Mouse (Mus musculus) C2C12 (cell line): ENCODE results near the gene Lrrc30. TPM values are rescaled to one million over a fixed set of nuclear protein-coding genes. Genes with fewer than 3 reads are reported as not detected.

Source experiments
- H3K27me3 ChIP-seq: one replicate; pipeline ENCODE4 v1.6.1; 2011; ENCODE audit not compliant: control insufficient read depth, insufficient read depth, insufficient read length
- H3K36me3 ChIP-seq: one replicate; pipeline ENCODE4 v1.6.1; 2011; ENCODE audit not compliant: control insufficient read depth, insufficient read depth
- H3K4me3 ChIP-seq: one replicate; pipeline ENCODE4 v1.5.1; 2011; ENCODE audit warnings: mild to moderate bottlenecking, control low read depth; ENCODE audit not compliant: poor library complexity, insufficient read depth, severe bottlenecking
- H3K79me2 ChIP-seq: one replicate; pipeline ENCODE4 v1.6.1; 2011; ENCODE audit not compliant: control insufficient read depth, insufficient read depth
- H3K79me3 ChIP-seq: one replicate; pipeline ENCODE4 v1.6.1; 2011; ENCODE audit warnings: low read depth, control low read depth
- H3ac ChIP-seq: one replicate; pipeline ENCODE3; 2011; ENCODE audit warnings: low read depth; ENCODE audit not compliant: control insufficient read depth, insufficient read length
- CEBPB ChIP-seq: IDR thresholded peaks from one replicate; pipeline ENCODE4 v1.6.1; 2011; ENCODE audit warnings: low read depth, mild to moderate bottlenecking, control low read depth, moderate library complexity
- CTCF ChIP-seq: IDR thresholded peaks from one replicate; pipeline ENCODE4 v1.5.1; 2011; ENCODE audit not compliant: control insufficient read depth, insufficient read depth, insufficient read length
- FOSL1 ChIP-seq: IDR thresholded peaks from one replicate; pipeline ENCODE4 v1.8.0; 2011; ENCODE audit warnings: mild to moderate bottlenecking, low read length; ENCODE audit not compliant: poor library complexity, insufficient read depth, severe bottlenecking
- MAX ChIP-seq: IDR thresholded peaks from one replicate; pipeline ENCODE4 v1.6.1; 2011; ENCODE audit warnings: mild to moderate bottlenecking, control low read depth
- MYOD1 ChIP-seq: IDR thresholded peaks from one replicate; pipeline ENCODE4 v1.6.1; 2011; ENCODE audit warnings: low read depth; ENCODE audit not compliant: control insufficient read depth, insufficient read length
- MYOG ChIP-seq: IDR thresholded peaks from one replicate; pipeline ENCODE4 v1.6.1; 2011; ENCODE audit not compliant: control insufficient read depth, insufficient read length; ENCODE audit errors: extremely low read depth
- USF1 ChIP-seq: IDR thresholded peaks from one replicate; pipeline ENCODE4 v1.6.1; 2011; ENCODE audit warnings: low read depth, mild to moderate bottlenecking, control low read depth, moderate library complexity
- polyA plus RNA-seq: library from polyadenylated mRNA; unstranded; fragments of >200 nt; fragmentation: generic; extraction: Trizol; gene quantifications from one replicate; pipeline ENCODE4 v1.2.1, GENCODE M21; 2012; ENCODE audit warnings: missing spikeins

Gene Lrrc30
- polyA plus RNA-seq, 1 experiment: 0.25 TPM

GRCm38 (mm10) chr17:67629211-67629657 lies 3.3 kb downstream of the Lrrc30 start:
- Histone ChIP-seq H3K79me2 (no peaks in the 10 kb centered on the region), H3K4me3 (no peak overlapping the region), H3K79me3 (no peaks in the 10 kb centered on the region), H3ac (no peak overlapping the region), H3K27me3 (no peaks in the 10 kb centered on the region), H3K36me3 (no peaks in the 10 kb centered on the region)
- TF ChIP-seq MYOD1 (peak; percentile 81), MAX (no peak), MYOG (no peak), USF1 (peak; percentile 57), CEBPB (no peak), CTCF (no peak)

- no peaks in the 10 kb centered on the region for H3K79me2 ChIP-seq
- H3ac ChIP-seq: no peak overlapping the region
- H3K36me3 ChIP-seq: no peaks in the 10 kb centered on the region
- no peaks in the 10 kb centered on the region for H3K27me3 ChIP-seq
- H3K4me3 ChIP-seq: no peak overlapping the region
- no peaks in the 10 kb centered on the region for H3K79me3 ChIP-seq
- no peak for TF ChIP-seq MYOD1
- no peak for TF ChIP-seq USF1
- TF ChIP-seq MYOG: no peak
Measured at GRCm38 (mm10) chr17:67628475-67628874, 4.0 kb downstream of the Lrrc30 start.

GRCm38 (mm10) chr17:67625431-67625830 lies 7.1 kb downstream of the Lrrc30 start:
- Histone ChIP-seq H3K27me3 (no peaks in the 10 kb centered on the region), H3ac (no peak overlapping the region), H3K36me3 (no peaks in the 10 kb centered on the region), H3K79me3 (no peaks in the 10 kb centered on the region), H3K4me3 (no peak overlapping the region), H3K79me2 (no peaks in the 10 kb centered on the region)
- TF ChIP-seq MAX: peak; percentile 98
- TF ChIP-seq CEBPB: no peak
- TF ChIP-seq USF1: peak; percentile 93

GRCm38 (mm10) chr17:67619001-67619400 lies 13.5 kb downstream of the Lrrc30 start:
- H3K79me2 ChIP-seq: no peaks in the 10 kb centered on the region
- no peak overlapping the region for H3K4me3 ChIP-seq
- H3ac ChIP-seq: no peak overlapping the region
- no peaks in the 10 kb centered on the region for H3K36me3 ChIP-seq
- no peak for TF ChIP-seq CTCF
- TF ChIP-seq MYOD1: no peak
- TF ChIP-seq MAX: no peak
- no peak for TF ChIP-seq MYOG
- TF ChIP-seq FOSL1: no peak
- TF ChIP-seq USF1: no peak
- no peak for TF ChIP-seq CEBPB
- H3K27me3 ChIP-seq: no peaks in the 10 kb centered on the region
- H3K79me3 ChIP-seq: no peaks in the 10 kb centered on the region

- Histone ChIP-seq H3K79me3 (no peaks in the 10 kb centered on the region), H3K36me3 (no peaks in the 10 kb centered on the region), H3ac (no peak overlapping the region), H3K27me3 (no peaks in the 10 kb centered on the region), H3K79me2 (no peaks in the 10 kb centered on the region), H3K4me3 (no peak overlapping the region)
- TF ChIP-seq MYOG (no peak), MYOD1 (no peak), CTCF (no peak), MAX (no peak), USF1 (no peak), CEBPB (no peak), FOSL1 (no peak)
Measured at GRCm38 (mm10) chr17:67614381-67614780, 18.1 kb downstream of the Lrrc30 start.

GRCm38 (mm10) chr17:67612576-67612975 lies 19.9 kb downstream of the Lrrc30 start:
- Histone ChIP-seq H3K79me3 (no peaks in the 10 kb centered on the region), H3K4me3 (no peak overlapping the region), H3K27me3 (no peaks in the 10 kb centered on the region), H3ac (no peak overlapping the region), H3K79me2 (no peaks in the 10 kb centered on the region), H3K36me3 (no peaks in the 10 kb centered on the region)
- TF ChIP-seq MAX (no peak), CTCF (no peak), CEBPB (no peak), MYOD1 (no peak), USF1 (no peak), FOSL1 (no peak), MYOG (no peak)

- no peaks in the 10 kb centered on the region for H3K27me3 ChIP-seq
- H3K36me3 ChIP-seq: no peaks in the 10 kb centered on the region
- H3K79me2 ChIP-seq: no peaks in the 10 kb centered on the region
- no peak overlapping the region for H3ac ChIP-seq
- H3K79me3 ChIP-seq: no peaks in the 10 kb centered on the region
- no peak for TF ChIP-seq CTCF
- no peak for TF ChIP-seq FOSL1
- no peak for TF ChIP-seq CEBPB
- no peak for TF ChIP-seq MAX
- TF ChIP-seq USF1: no peak
- TF ChIP-seq MYOD1: no peak
- no peak for TF ChIP-seq MYOG
- no peak overlapping the region for H3K4me3 ChIP-seq
Measured at GRCm38 (mm10) chr17:67612151-67612550, 20.4 kb downstream of the Lrrc30 start.
